Mouse (Mus musculus): Measurements from ENCODE around the gene Cnnm3.

DNA sequence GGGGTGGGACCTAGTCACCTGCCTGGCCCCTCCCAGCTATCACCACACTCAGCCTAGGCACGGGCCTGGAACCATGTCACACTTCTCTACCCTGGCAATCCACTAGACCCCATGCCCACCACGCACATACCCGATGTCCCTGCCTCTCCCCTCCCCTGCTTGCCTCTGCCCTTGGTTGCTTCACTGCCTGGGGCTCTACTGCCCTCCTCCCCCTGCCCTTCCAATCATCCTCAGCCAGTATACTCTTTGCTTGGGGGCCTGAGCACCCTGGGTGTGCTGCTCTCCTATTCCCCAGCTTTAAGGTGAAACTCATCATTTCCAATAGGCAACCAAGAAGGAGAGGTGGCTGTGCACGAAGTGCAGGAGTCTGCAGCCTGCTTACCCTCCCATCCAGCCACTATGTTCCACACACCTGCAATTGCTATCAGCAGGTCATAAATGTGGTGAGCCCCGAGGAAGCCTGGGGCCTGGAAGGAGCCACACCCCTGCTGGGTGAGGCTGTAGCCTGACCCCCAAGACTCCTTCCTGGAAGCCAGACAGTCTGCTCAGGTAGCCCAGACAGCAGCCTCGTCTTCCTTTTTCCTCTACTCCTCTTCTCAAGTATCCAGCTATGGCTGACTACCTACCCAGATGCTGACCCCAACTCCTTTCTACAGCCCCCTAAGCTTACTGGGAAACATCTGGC lies 65.5 kb downstream of the Cnnm3 start:
- TF ChIP-seq POLR2A (IDR thresholded peaks at IDR 0.05; ENCODE audit: low read depth, low read length), result no peak
- TF ChIP-seq CTCF (IDR thresholded peaks at IDR 0.05; ENCODE audit: borderline replicate concordance, insufficient read depth, low read length), result no peak
